26 mouse cellular contexts compared by ENCODE assay signal in the genomic region with DNA sequence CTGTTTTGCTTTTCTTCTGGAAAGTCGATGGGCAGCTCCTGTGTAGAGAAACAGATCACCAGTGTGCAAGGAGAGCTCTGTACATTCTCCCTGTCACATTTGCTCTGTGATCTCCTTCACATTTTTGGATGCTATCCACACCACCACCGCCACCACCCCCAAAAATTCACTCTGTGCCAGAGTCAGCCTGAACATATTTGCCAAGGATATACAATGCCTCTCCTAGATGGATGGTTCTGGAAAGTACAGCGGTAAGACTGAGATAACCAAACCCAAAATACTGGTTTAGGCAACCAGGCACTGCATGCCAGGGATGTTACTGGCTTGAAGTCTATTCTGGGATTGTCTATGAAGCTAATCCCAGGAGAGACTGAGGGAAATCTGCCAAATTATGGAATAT. TPM values are rescaled to one million over a fixed set of nuclear protein-coding genes. Genes with fewer than 3 reads are reported as not detected.
A peak's percentile ranks its signal among the peaks of the same experiment; 100 is the strongest.
DNase-seq lines count a peak whose midpoint lies in the region; ATAC-seq and TF ChIP-seq lines count a peak whose summit lies in the region.
"Had no signal": no experiment of that assay in that cellular context is flagged by ENCODE, and none has a peak within 500 bp of the region (broad histone marks: within the 10 kb centered on the region; RNA-seq: fewer than 3 reads in every experiment).

No protein-coding gene starts in this region.

- no peak for ATAC-seq in heart, embryonic 13.5 days (ENCODE audit: extremely low read depth, insufficient number of reproducible peaks, low FRiP score, low TSS enrichment)
- ATAC-seq in heart, postnatal 0 days (ENCODE audit: insufficient read depth, low read depth), result no peak
- ATAC-seq: forebrain, embryonic 13.5 days; forebrain, embryonic 16.5 days; hindbrain, embryonic 16.5 days; inflammation-experienced regulatory T-cells, adult 6 months; intestine, embryonic 16.5 days had no signal

- H3K27ac ChIP-seq in gastrocnemius, adult 2 months, result peak overlapping the region; percentile 61
- peak overlapping the region; percentile 21; the same call in 1 of the 2 replicates for H3K27ac ChIP-seq in heart, embryonic 13.5 days (replicated peaks)
- peak overlapping the region; percentile 41 for H3K27ac ChIP-seq in heart, postnatal 0 days (ENCODE audit: low read depth)
- H3K27ac ChIP-seq: forebrain, embryonic 10.5 days; forebrain, embryonic 13.5 days; hindbrain, embryonic 10.5 days; hindbrain, embryonic 13.5 days had no signal

- no peak overlapping the region for H3K4me3 ChIP-seq in gastrocnemius, adult 2 months
- H3K4me3 ChIP-seq in heart, embryonic 13.5 days, result no peak overlapping the region
- H3K4me3 ChIP-seq in heart, postnatal 0 days (ENCODE audit: low read depth, low read length), result no peak overlapping the region
- H3K4me3 ChIP-seq: forebrain, embryonic 10.5 days; forebrain, embryonic 13.5 days; hindbrain, embryonic 10.5 days; hindbrain, embryonic 13.5 days had no signal

- no peak for TF ChIP-seq CTCF in gastrocnemius, adult 2 months (IDR thresholded peaks at IDR 0.05)
- TF ChIP-seq CTCF in heart, postnatal 0 days (IDR thresholded peaks at IDR 0.05; ENCODE audit: low read depth), result no peak

- no peak for DNase-seq in gastrocnemius, adult 2 months
- no peak for DNase-seq in gastrocnemius, postnatal 36 days
- DNase-seq in heart, postnatal 14 days, result no peak
- no peak for DNase-seq in heart, postnatal 0 days (ENCODE audit: low spot score)
- DNase-seq in heart, adult 18-20 months, result no peak
- DNase-seq in testis, postnatal 10 days (ENCODE audit: low spot score), result peak; percentile 22
- DNase-seq in testis, postnatal 14 days (ENCODE audit: low spot score), result no peak
- DNase-seq: adrenal gland, postnatal 10 days; adrenal gland, postnatal 36 days; cerebellum, adult 18-20 months; cerebellum, adult 9-10 months; cerebellum, postnatal 14 days; gastrocnemius, postnatal 14 days; heart, postnatal 10 days; kidney, adult 18-20 months had no signal

- H3K4me1 ChIP-seq in heart, embryonic 13.5 days, result peaks cover 47% of the 10 kb centered on the region
- peaks cover 17% of the 10 kb centered on the region; the same call in 1 of the 2 replicates for H3K4me1 ChIP-seq in heart, postnatal 0 days (ENCODE audit: control insufficient read depth, insufficient read depth)

- H3K27me3 ChIP-seq in heart, embryonic 13.5 days (replicated peaks), result no peaks in the 10 kb centered on the region
- H3K27me3 ChIP-seq in heart, postnatal 0 days (ENCODE audit: control insufficient read depth, insufficient read depth, low read length), result no peaks in the 10 kb centered on the region
- H3K27me3 ChIP-seq: Patski had no signal

- no peaks in the 10 kb centered on the region for H3K9me3 ChIP-seq in heart, embryonic 13.5 days
- H3K9me3 ChIP-seq in heart, postnatal 0 days (replicated peaks; ENCODE audit: control insufficient read depth, low read length), result no peaks in the 10 kb centered on the region
- H3K9me3 ChIP-seq: forebrain, embryonic 10.5 days; forebrain, embryonic 13.5 days; hindbrain, embryonic 10.5 days; hindbrain, embryonic 13.5 days had no signal

- H3K36me3 ChIP-seq in heart, embryonic 13.5 days, result 0 out of 2 replicates have a peak, but pooled peaks cover 3% of the 10 kb centered on the region
- H3K36me3 ChIP-seq in heart, postnatal 0 days (replicated peaks; ENCODE audit: control insufficient read depth, insufficient read depth, low read length), result no peaks in the 10 kb centered on the region
- H3K36me3 ChIP-seq: forebrain, embryonic 10.5 days; hindbrain, embryonic 10.5 days; hindbrain, embryonic 13.5 days had no signal

- 75% methylated on average over 3 of the region's 3 CpGs for WGBS in heart, embryonic 13.5 days
- WGBS in heart, postnatal 0 days, result 38% methylated on average over 3 of the region's 3 CpGs

- H3K9ac ChIP-seq in heart, embryonic 13.5 days, result no peak overlapping the region
- no peak overlapping the region for H3K9ac ChIP-seq in heart, postnatal 0 days (replicated peaks; ENCODE audit: low read depth, low read length)
- H3K9ac ChIP-seq: forebrain, embryonic 13.5 days; hindbrain, embryonic 13.5 days had no signal

- H3K4me2 ChIP-seq in heart, embryonic 13.5 days, result no peak overlapping the region
- no peak overlapping the region for H3K4me2 ChIP-seq in heart, postnatal 0 days (ENCODE audit: low read depth, low read length)
- H3K4me2 ChIP-seq: forebrain, embryonic 13.5 days; heart, embryonic 11.5 days; hindbrain, embryonic 13.5 days had no signal

- intact Hi-C loops in gastrocnemius, adult 2 months (cut with DNase I), result no loop called here
- intact Hi-C loops in gastrocnemius, postnatal 36 days (cut with DNase I), result no loop called here
- intact Hi-C loops in heart, postnatal 14 days (cut with DNase I), result no loop called here

- TF ChIP-seq EP300 in heart, postnatal 0 days (IDR thresholded peaks at IDR 0.05; ENCODE audit: low read depth), result no peak

RNA-seq across cellular contexts. Expression of a gene that starts 2.9 kb away (rescaled TPM):
- total RNA-seq in gastrocnemius, adult 2 months (2021), result 1 to 10 TPM; 2.6 to 4.7 TPM
- 1 to 10 TPM; 1.4 to 3.5 TPM for total RNA-seq in gastrocnemius, postnatal 36 days (2021)
- 7.5 and 8.1 TPM in 2 replicates for polyA plus RNA-seq in heart, embryonic 13.5 days (2015; fragmentation: Nextera tagmentation; extraction: Ambion mirVana)
- total RNA-seq in heart, postnatal 14 days (2021), result 1 to 10 TPM; 4.0 to 6.2 TPM
- total RNA-seq in heart, postnatal 0 days (2014; rRNA removed; ENCODE audit: low replicate concordance), result 7.7 and 19.8 TPM in 2 replicates
- 6.9 and 7.1 TPM in 2 replicates for polyA plus RNA-seq in heart, postnatal 0 days (2015; fragmentation: Nextera tagmentation; extraction: Ambion mirVana)
- total RNA-seq in heart, adult 18-20 months (2021), result 1 to 10 TPM; 3.0 to 4.1 TPM

RNA-seq across cellular contexts. Expression of a gene that starts 4.1 kb away (rescaled TPM):
- 1 to 10 TPM; 2.4 to 6.5 TPM for total RNA-seq in gastrocnemius, adult 2 months (2021)
- 1 to 10 TPM; 1.8 to 4.2 TPM for total RNA-seq in gastrocnemius, postnatal 36 days (2021)
- 9.7 and 10.2 TPM in 2 replicates for polyA plus RNA-seq in heart, embryonic 13.5 days (2015; fragmentation: Nextera tagmentation; extraction: Ambion mirVana)
- 1 to 10 TPM; 2.0 to 3.2 TPM for total RNA-seq in heart, postnatal 14 days (2021)
- 3.6 and 4.8 TPM in 2 replicates for total RNA-seq in heart, postnatal 0 days (2014; rRNA removed; ENCODE audit: low replicate concordance)
- 10.6 and 11.0 TPM in 2 replicates for polyA plus RNA-seq in heart, postnatal 0 days (2015; fragmentation: Nextera tagmentation; extraction: Ambion mirVana)
- total RNA-seq in heart, adult 18-20 months (2021), result 1 to 10 TPM; 2.2 to 2.6 TPM
- polyA plus RNA-seq: inflammation-experienced regulatory T-cells, adult 6 months had no signal

RNA-seq across cellular contexts. Expression of a gene that starts 8.9 kb away (rescaled TPM):
- total RNA-seq in gastrocnemius, adult 2 months (2021), result 1,000 to 10,000 TPM in 1 of 2 experiments, 100 to 1,000 TPM in 1; 885 to 2,545 TPM
- 1,000 to 10,000 TPM; 1,018 to 1,083 TPM for total RNA-seq in gastrocnemius, postnatal 36 days (2021)
- polyA plus RNA-seq in heart, embryonic 13.5 days (2015; fragmentation: Nextera tagmentation; extraction: Ambion mirVana), result 1,022 and 1,124 TPM in 2 replicates
- total RNA-seq in heart, postnatal 14 days (2021), result 1,000 to 10,000 TPM; 1,337 to 1,386 TPM
- total RNA-seq in heart, postnatal 0 days (2014; rRNA removed; ENCODE audit: low replicate concordance), result 758 and 766 TPM in 2 replicates
- 1,736 and 1,781 TPM in 2 replicates for polyA plus RNA-seq in heart, postnatal 0 days (2015; fragmentation: Nextera tagmentation; extraction: Ambion mirVana)
- total RNA-seq in heart, adult 18-20 months (2021), result 1,000 to 10,000 TPM; 3,376 to 3,486 TPM

RNA-seq across cellular contexts. Expression of a gene that starts 9.9 kb away (rescaled TPM):
- 100 to 1,000 TPM; 123 to 143 TPM for total RNA-seq in gastrocnemius, adult 2 months (2021)
- total RNA-seq in gastrocnemius, postnatal 36 days (2021), result 100 to 1,000 TPM; 118 to 134 TPM
- polyA plus RNA-seq in heart, embryonic 13.5 days (2015; fragmentation: Nextera tagmentation; extraction: Ambion mirVana), result 260 and 319 TPM in 2 replicates
- total RNA-seq in heart, postnatal 14 days (2021), result 100 to 1,000 TPM; 128 to 131 TPM
- 241 and 266 TPM in 2 replicates for total RNA-seq in heart, postnatal 0 days (2014; rRNA removed; ENCODE audit: low replicate concordance)
- polyA plus RNA-seq in heart, postnatal 0 days (2015; fragmentation: Nextera tagmentation; extraction: Ambion mirVana), result 309 and 313 TPM in 2 replicates
- 100 to 1,000 TPM; 136 to 143 TPM for total RNA-seq in heart, adult 18-20 months (2021)
- polyA plus RNA-seq: forebrain, embryonic 13.5 days; inflammation-experienced regulatory T-cells, adult 6 months had no signal

RNA-seq across cellular contexts. Expression of a gene that starts 25.8 kb away (rescaled TPM):
- total RNA-seq in gastrocnemius, adult 2 months (2021), result 1 to 10 TPM; 3.4 to 3.9 TPM
- 1 to 10 TPM; 4.3 to 4.6 TPM for total RNA-seq in gastrocnemius, postnatal 36 days (2021)
- polyA plus RNA-seq in heart, embryonic 13.5 days (2015; fragmentation: Nextera tagmentation; extraction: Ambion mirVana), result 8.2 and 8.5 TPM in 2 replicates
- 1 to 10 TPM; 5.7 to 6.0 TPM for total RNA-seq in heart, postnatal 14 days (2021)
- total RNA-seq in heart, postnatal 0 days (2014; rRNA removed; ENCODE audit: low replicate concordance), result 7.4 and 10.0 TPM in 2 replicates
- polyA plus RNA-seq in heart, postnatal 0 days (2015; fragmentation: Nextera tagmentation; extraction: Ambion mirVana), result 7.9 and 8.1 TPM in 2 replicates
- 1 to 10 TPM; 4.1 to 5.8 TPM for total RNA-seq in heart, adult 18-20 months (2021)
